Mouse (Mus musculus): Measurements from ENCODE around the gene Camkv.

- TF ChIP-seq ZC3H11A (IDR thresholded peaks at IDR 0.05; ENCODE audit: low read depth, low read length) (no peak), CTCF (conservative IDR thresholded peaks at IDR 0.05 in 1 of 2, IDR thresholded peaks at IDR 0.05 in 1 of 2; ENCODE audit: low read depth in 2 of 2, low read length in 2 of 2) (no peak), PAX5 (IDR thresholded peaks at IDR 0.05; ENCODE audit: low read length) (no peak), POLR2AphosphoS2 (IDR thresholded peaks at IDR 0.05; ENCODE audit: low read depth, low read length) (no peak), UBTF (IDR thresholded peaks at IDR 0.05; ENCODE audit: low read depth, low read length) (no peak), RAD21 (IDR thresholded peaks at IDR 0.05; ENCODE audit: low read depth, low read length) (no peak), USF2 (conservative IDR thresholded peaks at IDR 0.05; ENCODE audit: low read depth, low read length) (no peak), HCFC1 (IDR thresholded peaks at IDR 0.05; ENCODE audit: low read depth, low read length) (no peak), USF1 (IDR thresholded peaks at IDR 0.05; ENCODE audit: low read depth, low read length) (no peak), SMC3 (IDR thresholded peaks at IDR 0.05; ENCODE audit: low read depth, low read length) (no peak), TCF12 (IDR thresholded peaks at IDR 0.05; ENCODE audit: low read depth, low read length) (no peak), JUN (IDR thresholded peaks at IDR 0.05; ENCODE audit: insufficient read depth, low read depth, low read length) (no peak)
These were observed 1.3 kb upstream of the Camkv start for GRCm38 (mm10) chr9:107934146-107934545.

Measured in CH12.LX (cell line).